Mouse (Mus musculus) CH12.LX (cell line): ENCODE data around the gene Nab1. TPM values are rescaled to one million over a fixed set of nuclear protein-coding genes. Genes with fewer than 3 reads are reported as not detected.

Experiments used
- DNase-seq: peaks from one replicate; pipeline ENCODE4 v3.0.0-alpha.2; 2013; ENCODE audit errors: extremely low read depth
- H3K27ac ChIP-seq: 2 replicates; pipeline ENCODE4 v1.5.1; 2012; ENCODE audit warnings: low read depth, mild to moderate bottlenecking, control low read depth, moderate library complexity; ENCODE audit not compliant: insufficient read depth
- H3K27me3 ChIP-seq: replicated peaks from 2 replicates; pipeline ENCODE3; 2012; ENCODE audit warnings: inconsistent platforms
- H3K36me3 ChIP-seq, 2 experiments: replicated peaks in 1 of 2; 2 replicates each; pipeline versions ENCODE3 to v1.6.1; 2012; ENCODE audit warnings: inconsistent platforms in 1 of 2, low read length in 1 of 2, mild to moderate bottlenecking in 1 of 2, mixed read lengths in 1 of 2, moderate library complexity in 1 of 2; ENCODE audit not compliant: control insufficient read depth in 1 of 2, insufficient read depth in 1 of 2
- H3K4me1 ChIP-seq, 2 experiments: 2 replicates each; pipeline ENCODE4 v1.6.1; 2012; ENCODE audit warnings: inconsistent platforms in 1 of 2, moderate library complexity in 1 of 2; ENCODE audit not compliant: insufficient read depth in 2 of 2, control insufficient read depth in 1 of 2
- H3K4me2 ChIP-seq: 2 replicates; pipeline ENCODE4 v1.6.1; 2012; ENCODE audit warnings: low read depth, mild to moderate bottlenecking, control low read depth; ENCODE audit not compliant: poor library complexity, insufficient read depth, severe bottlenecking
- H3K4me3 ChIP-seq, 3 experiments: fragments of 150-350 bp in 1 of 3; sonication (generic) in 1 of 3; replicated peaks in 1 of 3; 2 replicates each; pipeline versions ENCODE3 to v1.5.1; 2011 to 2012; ENCODE audit warnings: low read depth in 2 of 3, low read length in 2 of 3, mild to moderate bottlenecking in 2 of 3, moderate library complexity in 2 of 3, control low read depth in 1 of 3, improper control_type of control experiment in 1 of 3, inconsistent platforms in 1 of 3, mixed read lengths in 1 of 3; ENCODE audit not compliant: poor library complexity in 1 of 3
- H3K79me2 ChIP-seq: replicated peaks from 2 replicates; pipeline ENCODE4 v1.6.1; 2012; ENCODE audit warnings: mild to moderate bottlenecking, moderate library complexity; ENCODE audit not compliant: control insufficient read depth, poor library complexity, insufficient read depth, severe bottlenecking; ENCODE audit errors: extremely low read depth
- H3K9ac ChIP-seq: 2 replicates; pipeline ENCODE4 v1.6.1; 2012; ENCODE audit warnings: low read depth, mild to moderate bottlenecking, control low read depth, moderate library complexity; ENCODE audit not compliant: insufficient read depth
- H3K9me3 ChIP-seq: replicated peaks from 2 replicates; pipeline ENCODE3; 2012; ENCODE audit warnings: low read length, inconsistent platforms, mixed read lengths
- BHLHE40 ChIP-seq: IDR thresholded peaks from 2 replicates; pipeline ENCODE4 v1.6.1; 2011; ENCODE audit warnings: mild to moderate bottlenecking, low read depth, low read length, improper control_type of control experiment
- CHD2 ChIP-seq: IDR thresholded peaks from 2 replicates; pipeline ENCODE4 v1.6.1; 2011; ENCODE audit warnings: low read length, improper control_type of control experiment
- CTCF ChIP-seq, 2 experiments: IDR thresholded peaks in 1 of 2; conservative IDR thresholded peaks in 1 of 2; 2 replicates each; pipeline ENCODE4 v1.5.1; 2011 to 2012; ENCODE audit warnings: low read depth in 2 of 2, low read length in 2 of 2, improper control_type of control experiment in 1 of 2, inconsistent platforms in 1 of 2, mild to moderate bottlenecking in 1 of 2, moderate library complexity in 1 of 2
- E2F4 ChIP-seq: IDR thresholded peaks from 2 replicates; pipeline ENCODE4 v1.6.1; 2011; ENCODE audit warnings: low read depth, low read length, improper control_type of control experiment; ENCODE audit not compliant: insufficient replicate concordance
- ELF1 ChIP-seq: IDR thresholded peaks from 2 replicates; pipeline ENCODE4 v1.6.1; 2014; ENCODE audit warnings: low read depth, mild to moderate bottlenecking, inconsistent platforms, low read length, improper control_type of control experiment
- EP300 ChIP-seq: IDR thresholded peaks from 2 replicates; pipeline ENCODE4 v1.6.1; 2011; ENCODE audit warnings: low read length, improper control_type of control experiment
- ETS1 ChIP-seq: conservative IDR thresholded peaks from 2 replicates; pipeline ENCODE4 v1.6.1; 2012; ENCODE audit warnings: low read depth, mild to moderate bottlenecking, inconsistent platforms, low read length, improper control_type of control experiment, moderate library complexity
- GABPA ChIP-seq: IDR thresholded peaks from 2 replicates; pipeline ENCODE4 v1.6.1; 2012; ENCODE audit warnings: low read depth, low read length, improper control_type of control experiment, inconsistent platforms; ENCODE audit not compliant: insufficient replicate concordance
- HCFC1 ChIP-seq: IDR thresholded peaks from 2 replicates; pipeline ENCODE4 v1.6.1; 2012; ENCODE audit warnings: low read depth, mild to moderate bottlenecking, inconsistent platforms, low read length, improper control_type of control experiment
- IRF4 ChIP-seq: IDR thresholded peaks from 2 replicates; pipeline ENCODE4 v1.6.1; 2014; ENCODE audit warnings: low read depth, mild to moderate bottlenecking, inconsistent platforms, low read length, improper control_type of control experiment
- JUN ChIP-seq: IDR thresholded peaks from 2 replicates; pipeline ENCODE4 v1.6.1; 2011; ENCODE audit warnings: low read depth, mild to moderate bottlenecking, low read length, improper control_type of control experiment, moderate library complexity; ENCODE audit not compliant: insufficient read depth
- KAT2A ChIP-seq: IDR thresholded peaks from 2 replicates; pipeline ENCODE4 v1.6.1; 2012; ENCODE audit warnings: low read length, improper control_type of control experiment, inconsistent platforms; ENCODE audit not compliant: insufficient replicate concordance
- MAFK ChIP-seq: IDR thresholded peaks from 2 replicates; pipeline ENCODE4 v1.6.1; 2011; ENCODE audit warnings: low read length, improper control_type of control experiment; ENCODE audit not compliant: insufficient replicate concordance
- MXI1 ChIP-seq: IDR thresholded peaks from 2 replicates; pipeline ENCODE4 v1.6.1; 2011; ENCODE audit warnings: mild to moderate bottlenecking, low read depth, low read length, improper control_type of control experiment
- NELFE ChIP-seq: IDR thresholded peaks from 2 replicates; pipeline ENCODE4 v1.6.1; 2011; ENCODE audit warnings: low read depth, low read length, improper control_type of control experiment
- POLR2A ChIP-seq: IDR thresholded peaks from 2 replicates; pipeline ENCODE4 v1.6.1; 2011; ENCODE audit warnings: low read depth, mild to moderate bottlenecking, improper control_type of control experiment, low read length
- RAD21 ChIP-seq: IDR thresholded peaks from 2 replicates; pipeline ENCODE4 v1.6.1; 2011; ENCODE audit warnings: low read depth, mild to moderate bottlenecking, low read length, improper control_type of control experiment, moderate library complexity
- RCOR1 ChIP-seq: conservative IDR thresholded peaks from 2 replicates; pipeline ENCODE4 v1.6.1; 2012; ENCODE audit warnings: low read depth, mild to moderate bottlenecking, inconsistent platforms, low read length, improper control_type of control experiment
- SIN3A ChIP-seq: IDR thresholded peaks from 2 replicates; pipeline ENCODE4 v1.6.1; 2012; ENCODE audit warnings: low read length, improper control_type of control experiment, inconsistent platforms
- UBTF ChIP-seq: IDR thresholded peaks from 2 replicates; pipeline ENCODE4 v1.6.1; 2012; ENCODE audit warnings: low read depth, mild to moderate bottlenecking, inconsistent platforms, low read length, improper control_type of control experiment, moderate library complexity
- USF2 ChIP-seq: conservative IDR thresholded peaks from 2 replicates; pipeline ENCODE4 v1.6.1; 2011; ENCODE audit warnings: low read depth, low read length, improper control_type of control experiment
- ZC3H11A ChIP-seq: IDR thresholded peaks from 2 replicates; pipeline ENCODE4 v1.6.1; 2012; ENCODE audit warnings: low read depth, mild to moderate bottlenecking, inconsistent platforms, low read length, improper control_type of control experiment
- ZKSCAN1 ChIP-seq: IDR thresholded peaks from 2 replicates; pipeline ENCODE4 v1.6.1; 2012; ENCODE audit warnings: low read depth, inconsistent platforms, low read length, improper control_type of control experiment, borderline replicate concordance
- ZMIZ1 ChIP-seq: IDR thresholded peaks from 2 replicates; pipeline ENCODE4 v1.6.1; 2012; ENCODE audit warnings: low read depth, mild to moderate bottlenecking, inconsistent platforms, low read length, improper control_type of control experiment
- ZNF384 ChIP-seq: IDR thresholded peaks from 2 replicates; pipeline ENCODE4 v1.6.1; 2012; ENCODE audit warnings: low read depth, low read length, improper control_type of control experiment, inconsistent platforms
- dilution Hi-C: fragments of 300-500 bp; cut with MboI; formaldehyde crosslinking; loops from 2 replicates; pipeline ENCODE4 v1.14.3; 2020; ENCODE audit warnings: low sequenced_read_pairs; ENCODE audit not compliant: extremely low pct_unique_long_range_greater_than_20kb, extremely low pct_ligation_motif_present
- in situ Hi-C: fragments of 300-500 bp; cut with MboI; formaldehyde crosslinking; loops from 3 replicates; pipeline ENCODE4 v1.14.3; 2019; ENCODE audit warnings: low sequenced_read_pairs, low pct_ligation_motif_present, low pct_unique_long_range_greater_than_20kb, mixed read lengths
- polyA plus RNA-seq: library from polyadenylated mRNA; unstranded; fragments of >175 nt; gene quantifications from 2 replicates; pipeline ENCODE4 v1.2.1, GENCODE M21; 2012; ENCODE audit warnings: low read depth; ENCODE audit not compliant: insufficient read length
- total RNA-seq, 2 experiments: library from RNA; depleted of rRNA; stranded (reverse); fragments of 300-350 nt in 1 of 2; fragments of >200 nt in 1 of 2; gene quantifications; 2 replicates each; pipeline ENCODE4 v1.2.3; 2012 to 2014

Nab1 gene
- total and polyA plus RNA-seq, 3 experiments = 13.8 to 18.9 (median 18.7) TPM

GRCm38 (mm10) chr1:52454509-52455001 lies 45.9 kb downstream of the Nab1 start:
- TF ChIP-seq MAFK (0 out of 2 replicates have a peak, but pooled peaks have one; percentile 12), RAD21 (no peak)
- Histone ChIP-seq H3K9ac (no peak overlapping the region), H3K4me1 (no peaks in the 10 kb centered on the region), H3K36me3 (peaks cover 3 to 13% of the 10 kb centered on the region in 2 experiments), H3K9me3 (no peaks in the 10 kb centered on the region), H3K79me2 (no peaks in the 10 kb centered on the region), H3K4me3 (no peak overlapping the region), H3K4me2 (no peak overlapping the region), H3K27me3 (no peaks in the 10 kb centered on the region), H3K27ac (no peak overlapping the region)
- dilution Hi-C loops = no loop called here
- no peak for DNase-seq
- in situ Hi-C loops = no loop called here

DNA sequence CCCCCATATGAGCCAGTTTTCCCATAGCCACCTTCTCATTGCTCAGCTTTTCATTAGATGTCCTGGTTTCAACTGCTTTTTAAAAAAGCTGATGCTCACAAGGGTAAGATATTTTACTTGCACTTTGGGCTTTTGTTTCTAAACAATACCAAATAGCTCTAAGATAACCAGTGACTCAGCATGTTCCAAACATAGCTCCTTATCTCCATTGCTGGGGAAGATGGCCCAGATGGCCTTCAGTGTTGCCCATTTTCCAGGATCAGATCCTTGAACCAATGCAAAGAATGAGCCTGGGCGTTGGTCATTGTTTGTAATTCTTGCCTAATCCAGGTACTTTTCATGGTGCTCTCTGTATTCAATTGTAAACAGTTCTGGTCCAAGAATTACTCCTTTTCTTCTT lies 49.1 kb downstream of the Nab1 start:
- no peak overlapping the region for H3K9ac ChIP-seq
- no peak for DNase-seq
- H3K4me3 ChIP-seq = no peak overlapping the region
- dilution Hi-C loops = no loop called here
- H3K36me3 ChIP-seq = peaks cover 0 to 2% of the 10 kb centered on the region in 2 experiments
- TF ChIP-seq ZMIZ1 = no peak
- no peak for TF ChIP-seq KAT2A
- TF ChIP-seq ZC3H11A = no peak
- TF ChIP-seq EP300 = no peak
- TF ChIP-seq IRF4 = no peak
- no peak for TF ChIP-seq UBTF
- TF ChIP-seq USF2 = no peak
- TF ChIP-seq ELF1 = no peak
- TF ChIP-seq GABPA = no peak
- TF ChIP-seq MAFK = no peak
- TF ChIP-seq CHD2 = no peak
- TF ChIP-seq HCFC1 = no peak
- TF ChIP-seq, all 38 proteins: peak for 0
- Histone ChIP-seq H3K4me1 (no peaks in the 10 kb centered on the region), H3K4me2 (no peak overlapping the region), H3K27me3 (no peaks in the 10 kb centered on the region), H3K27ac (no peak overlapping the region), H3K79me2 (no peaks in the 10 kb centered on the region), H3K9me3 (no peaks in the 10 kb centered on the region)
- in situ Hi-C loops = no loop called here

DNA sequence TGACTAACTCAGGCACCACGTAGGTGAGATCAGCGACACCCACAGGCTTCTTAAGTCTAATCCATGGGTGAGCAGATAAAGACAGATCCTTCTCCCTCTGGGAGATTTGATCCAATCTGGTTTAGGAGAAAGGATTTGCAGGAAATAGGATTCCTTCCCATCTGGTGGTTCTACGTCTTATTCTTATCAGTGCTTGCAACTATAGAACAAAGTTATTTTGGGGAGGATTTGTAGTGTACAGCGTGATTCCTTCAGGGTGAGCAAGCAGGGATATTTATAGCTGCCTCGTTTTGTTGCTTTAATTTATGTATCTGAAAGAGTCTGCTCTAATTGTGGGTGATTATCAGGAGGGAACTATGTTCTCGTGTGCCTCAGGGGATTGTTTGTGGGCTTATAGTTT lies 64.6 kb downstream of the Nab1 start:
- no peak for TF ChIP-seq BHLHE40
- no peak for TF ChIP-seq ZNF384
- TF ChIP-seq POLR2A = no peak
- no peak for TF ChIP-seq ZMIZ1
- no peak for TF ChIP-seq MXI1
- no peak for TF ChIP-seq JUN
- TF ChIP-seq HCFC1 = no peak
- no peak for TF ChIP-seq ETS1
- TF ChIP-seq CTCF (conservative IDR thresholded peaks at IDR 0.05 in 1 of 2, IDR thresholded peaks at IDR 0.05 in 1 of 2; ENCODE audit: low read depth in 2 of 2, low read length in 2 of 2) = no peak
- TF ChIP-seq EP300 = no peak
- TF ChIP-seq IRF4 = no peak
- TF ChIP-seq E2F4 = no peak
- no peak for TF ChIP-seq RCOR1
- TF ChIP-seq CHD2 = no peak
- no peak for TF ChIP-seq ZKSCAN1
- no peak for TF ChIP-seq NELFE
- no peak for TF ChIP-seq GABPA
- no peak for TF ChIP-seq ELF1
- TF ChIP-seq SIN3A = no peak
- H3K27ac ChIP-seq = no peak overlapping the region
- H3K36me3 ChIP-seq = no peaks in the 10 kb centered on the region
- no peak for DNase-seq
- in situ Hi-C loops (no loop called here), dilution Hi-C loops (no loop called here)
- no peak overlapping the region for H3K4me2 ChIP-seq
- H3K4me3 ChIP-seq = no peak overlapping the region
- H3K9ac ChIP-seq = no peak overlapping the region
- no peaks in the 10 kb centered on the region for H3K27me3 ChIP-seq
- no peaks in the 10 kb centered on the region for H3K79me2 ChIP-seq
- peaks cover 3 to 22% of the 10 kb centered on the region in 2 experiments for H3K4me1 ChIP-seq
- H3K9me3 ChIP-seq = no peaks in the 10 kb centered on the region
